Mouse (Mus musculus) adrenal gland, postnatal 4 days (tissue): ENCODE measurements around the gene Tunar. TPM values are rescaled to one million over a fixed set of nuclear protein-coding genes. Genes with fewer than 3 reads are reported as not detected.

Experiments
- DNase-seq, 2 experiments: peaks; one replicate each; pipeline ENCODE4 v3.0.0; 2021 to 2022; ENCODE audit warnings: low spot score in 2 of 2, mixed read lengths in 2 of 2
- long read RNA-seq, 2 experiments: library from polyadenylated mRNA; stranded (forward); transcript quantifications; one replicate each; pipeline ENCODE4 v2.0.0; 2021
- total RNA-seq, 2 experiments: library from RNA; stranded (reverse); gene quantifications; 2 replicates each; pipeline ENCODE4 v1.2.3; 2021

Tunar gene
- total RNA-seq: under 1 TPM; 0.48 to 0.59 TPM
- long read RNA-seq, experiment 1: 0 reads
- long read RNA-seq, experiment 2: 0 reads

GRCm38 (mm10) chr12:105333570-105333969, at the start of gene Tunar:
Tunar (plus strand) TSS chr12:105333870.
- no peak for DNase-seq

GRCm38 (mm10) chr12:105312571-105313035, 21.1 kb upstream of the Tunar start:
- no peak for DNase-seq

- no peak for DNase-seq
These were observed 19.3 kb upstream of the Tunar start for GRCm38 (mm10) chr12:105314328-105314727.

- DNase-seq: no peak
These were observed 11.5 kb upstream of the Tunar start for GRCm38 (mm10) chr12:105322160-105322559.

- DNase-seq: no peak
These were observed 6.6 kb upstream of the Tunar start for GRCm38 (mm10) chr12:105327051-105327450.

GRCm38 (mm10) chr12:105328396-105328795, 5.3 kb upstream of the Tunar start:
- no peak for DNase-seq

GRCm38 (mm10) chr12:105336094-105336420, 2.4 kb downstream of the Tunar start:
- DNase-seq: no peak

- no peak for DNase-seq
These were observed 3.0 kb downstream of the Tunar start for GRCm38 (mm10) chr12:105336421-105337289.

GRCm38 (mm10) chr12:105337290-105338005, 3.8 kb downstream of the Tunar start:
- no peak for DNase-seq

- DNase-seq: no peak
These were observed 4.7 kb downstream of the Tunar start for GRCm38 (mm10) chr12:105338256-105338977.

GRCm38 (mm10) chr12:105341523-105341922, 7.9 kb downstream of the Tunar start:
- DNase-seq: no peak

- no peak for DNase-seq
These were observed 10.8 kb downstream of the Tunar start for GRCm38 (mm10) chr12:105344460-105344859.

GRCm38 (mm10) chr12:105346861-105347260, 13.2 kb downstream of the Tunar start:
- no peak for DNase-seq

- no peak for DNase-seq
These were observed 13.6 kb downstream of the Tunar start for GRCm38 (mm10) chr12:105347261-105347660.

GRCm38 (mm10) chr12:105354266-105354665, 20.6 kb downstream of the Tunar start:
- no peak for DNase-seq

GRCm38 (mm10) chr12:105354772-105355171, 21.1 kb downstream of the Tunar start:
- DNase-seq: no peak

- DNase-seq: no peak
These were observed 23.1 kb downstream of the Tunar start for GRCm38 (mm10) chr12:105356781-105357180.

- no peak for DNase-seq
These were observed 30.0 kb downstream of the Tunar start for GRCm38 (mm10) chr12:105363648-105364047.

GRCm38 (mm10) chr12:105374564-105374963, 40.9 kb downstream of the Tunar start:
- no peak for DNase-seq

GRCm38 (mm10) chr12:105376976-105377375, 43.3 kb downstream of the Tunar start:
- no peak for DNase-seq

GRCm38 (mm10) chr12:105382733-105383132, 49.1 kb downstream of the Tunar start:
- no peak for DNase-seq

GRCm38 (mm10) chr12:105394671-105395070, 61.0 kb downstream of the Tunar start:
- DNase-seq: no peak
